Mouse (Mus musculus) forebrain, embryonic 15.5 days (tissue): ENCODE measurements at regions not wholly inside any gene's neighbourhood (a gene's known extent, or its start where the extent isn't known, plus 50 kb on each side); places are given as distances from the start of the nearest gene placed in this dataset.

Experiments used
- ATAC-seq: fragments of 200-750 bp; cut with Nextera tagmentation; replicated peaks from 2 replicates; pipeline ENCODE4 v1.8.0; 2017; ENCODE audit warnings: mild to moderate bottlenecking, moderate TSS enrichment, moderate library complexity
- H3K27ac ChIP-seq: fragments of 300-500 bp; sonication (generic); replicated peaks from 2 replicates; pipeline ENCODE4 v1.5.1; 2015; ENCODE audit warnings: mild to moderate bottlenecking, inconsistent platforms
- H3K27me3 ChIP-seq: fragments of 300-500 bp; sonication (generic); 2 replicates; pipeline ENCODE4 v1.6.1; 2015; ENCODE audit warnings: inconsistent platforms
- H3K36me3 ChIP-seq: fragments of 300-500 bp; sonication (generic); 2 replicates; pipeline ENCODE4 v1.6.1; 2015; ENCODE audit warnings: mild to moderate bottlenecking, inconsistent platforms
- H3K4me1 ChIP-seq: fragments of 300-500 bp; sonication (generic); 2 replicates; pipeline ENCODE4 v1.6.1; 2015; ENCODE audit warnings: inconsistent platforms
- H3K4me2 ChIP-seq: fragments of 300-500 bp; sonication (generic); replicated peaks from 2 replicates; pipeline ENCODE4 v1.6.1; 2015; ENCODE audit warnings: mild to moderate bottlenecking, inconsistent platforms
- H3K4me3 ChIP-seq: fragments of 300-500 bp; sonication (generic); 2 replicates; pipeline ENCODE4 v1.5.1; 2015; ENCODE audit warnings: mild to moderate bottlenecking, inconsistent platforms
- H3K9ac ChIP-seq: fragments of 300-500 bp; sonication (generic); replicated peaks from 2 replicates; pipeline ENCODE4 v1.6.1; 2015; ENCODE audit warnings: mild to moderate bottlenecking, inconsistent platforms
- H3K9me3 ChIP-seq: fragments of 300-500 bp; sonication (generic); 2 replicates; pipeline ENCODE4 v1.6.1; 2016; ENCODE audit warnings: inconsistent platforms
- WGBS: fragments of 180-500 bp; shearing (Covaris S2); methylation state at CpG from one replicate; pipeline ENCODE4 v1.1.7; 2015; ENCODE audit warnings: mixed read lengths; 5-methylcytosine and 5-hydroxymethylcytosine counted together

DNA sequence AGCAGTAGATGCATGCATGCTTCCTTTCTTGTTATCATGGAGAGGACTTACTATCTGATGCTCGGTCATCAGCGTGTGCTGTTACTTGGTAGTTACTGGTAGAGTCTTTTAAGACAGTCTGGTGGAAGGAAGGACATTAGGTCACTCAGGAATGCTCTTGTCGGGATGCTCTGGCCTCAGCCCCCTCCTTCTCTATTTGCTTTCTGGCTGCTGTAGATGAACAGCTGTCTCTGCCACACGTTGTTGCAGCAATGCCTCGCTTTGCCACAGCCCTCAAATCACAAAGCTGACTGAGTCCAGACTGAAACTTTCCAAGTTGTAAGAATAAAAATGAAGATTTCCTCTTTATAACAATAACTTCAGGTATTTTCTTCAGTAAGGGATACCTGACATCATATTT lies 282.1 kb upstream of the Slc30a5 start:
- H3K4me1 ChIP-seq, result no peaks in the 10 kb centered on the region
- no peak for ATAC-seq
- 70% methylated on average over 5 of the region's 5 CpGs for whole genome bisulfite sequencing
- no peaks in the 10 kb centered on the region for H3K9me3 ChIP-seq
- H3K27ac ChIP-seq, result no peak overlapping the region
- H3K4me2 ChIP-seq, result no peak overlapping the region
- no peaks in the 10 kb centered on the region for H3K27me3 ChIP-seq
- H3K4me3 ChIP-seq, result no peak overlapping the region
- H3K36me3 ChIP-seq, result no peaks in the 10 kb centered on the region
- no peak overlapping the region for H3K9ac ChIP-seq

DNA sequence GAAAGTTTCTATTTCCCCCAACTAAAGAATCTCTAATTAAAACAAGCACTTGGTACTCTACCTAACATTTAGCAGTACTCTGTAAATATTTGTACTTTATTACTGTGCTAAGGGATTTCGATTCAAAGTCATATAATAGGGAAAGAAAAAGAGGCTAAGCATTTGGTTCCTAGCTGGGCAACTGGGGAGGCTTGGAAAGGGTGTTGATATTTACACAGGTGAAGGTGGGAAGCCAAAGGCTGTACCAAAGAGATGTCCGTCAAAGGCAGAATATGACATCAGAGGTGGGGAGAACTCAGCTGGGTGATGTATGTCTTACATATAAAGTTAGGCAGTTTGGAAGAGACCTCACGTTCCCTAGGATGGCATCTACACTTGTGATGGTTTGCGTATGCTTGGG lies 278.9 kb upstream of the Slc30a5 start:
- Histone ChIP-seq H3K27me3 (no peaks in the 10 kb centered on the region), H3K9ac (no peak overlapping the region), H3K36me3 (no peaks in the 10 kb centered on the region), H3K4me1 (no peaks in the 10 kb centered on the region), H3K27ac (no peak overlapping the region), H3K4me2 (no peak overlapping the region), H3K9me3 (no peaks in the 10 kb centered on the region), H3K4me3 (no peak overlapping the region)
- 86% methylated on average over 4 of the region's 4 CpGs for WGBS
- ATAC-seq, result no peak

DNA sequence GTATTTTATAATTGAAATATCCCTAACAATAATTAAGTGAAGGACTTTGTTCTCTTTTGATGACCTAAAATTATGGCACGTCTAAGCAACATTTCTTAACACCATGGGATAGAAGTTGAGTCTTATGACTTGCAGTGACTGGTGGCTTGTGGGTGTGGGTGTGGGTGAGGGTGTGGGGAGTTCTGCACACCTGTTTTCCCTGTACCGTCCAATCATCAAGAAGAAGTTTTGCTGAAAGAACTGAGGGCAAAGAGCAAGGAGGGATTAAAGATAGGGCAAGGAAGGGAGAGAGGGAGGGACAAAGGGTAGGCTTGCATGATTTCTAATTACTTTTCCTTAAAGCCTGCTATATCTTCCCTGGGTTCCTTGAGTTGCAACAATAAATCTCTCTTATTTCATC lies 278.5 kb upstream of the Slc30a5 start:
- ATAC-seq, result no peak
- H3K9me3 ChIP-seq, result no peaks in the 10 kb centered on the region
- WGBS, result 79% methylated on average over 2 of the region's 2 CpGs
- H3K27ac ChIP-seq, result no peak overlapping the region
- H3K4me2 ChIP-seq, result no peak overlapping the region
- no peaks in the 10 kb centered on the region for H3K36me3 ChIP-seq
- no peaks in the 10 kb centered on the region for H3K4me1 ChIP-seq
- no peaks in the 10 kb centered on the region for H3K27me3 ChIP-seq
- no peak overlapping the region for H3K9ac ChIP-seq
- H3K4me3 ChIP-seq, result no peak overlapping the region

- Histone ChIP-seq H3K9me3 (no peaks in the 10 kb centered on the region), H3K9ac (no peak overlapping the region), H3K36me3 (no peaks in the 10 kb centered on the region), H3K27ac (no peak overlapping the region), H3K27me3 (no peaks in the 10 kb centered on the region), H3K4me2 (no peak overlapping the region), H3K4me3 (no peak overlapping the region), H3K4me1 (no peaks in the 10 kb centered on the region)
- ATAC-seq, result no peak
- 62% methylated on average over 3 of the region's 3 CpGs for WGBS
Observed at GRCm38 (mm10) chr13:101100621-101101020, 267.4 kb upstream of the Slc30a5 start.

DNA sequence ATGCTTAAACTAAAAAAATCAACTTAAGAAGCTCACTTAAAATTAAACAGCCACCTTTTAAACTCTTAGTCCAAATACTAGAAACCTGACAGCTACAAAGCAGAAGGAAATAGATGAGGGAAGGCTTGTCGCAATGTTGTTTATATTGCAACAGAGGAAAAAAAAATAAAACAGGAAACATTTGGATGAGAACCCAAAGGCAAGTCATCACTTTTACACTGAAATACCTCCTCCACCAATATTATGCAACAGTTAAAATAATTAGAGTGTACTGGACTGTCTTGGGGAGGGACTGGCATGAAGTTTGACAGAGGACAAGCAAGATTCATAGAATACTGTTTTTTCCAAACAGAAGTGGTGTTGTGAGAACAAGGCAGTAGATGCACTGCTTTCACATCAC lies 263.6 kb upstream of the Slc30a5 start:
- Histone ChIP-seq H3K9me3 (no peaks in the 10 kb centered on the region), H3K9ac (no peak overlapping the region), H3K4me2 (no peak overlapping the region), H3K4me3 (no peak overlapping the region), H3K27ac (no peak overlapping the region), H3K36me3 (no peaks in the 10 kb centered on the region), H3K27me3 (no peaks in the 10 kb centered on the region), H3K4me1 (no peaks in the 10 kb centered on the region; the same call in 1 of the 2 replicates)
- ATAC-seq, result no peak
- 94% methylated on average over 1 of the region's 1 CpGs for WGBS

DNA sequence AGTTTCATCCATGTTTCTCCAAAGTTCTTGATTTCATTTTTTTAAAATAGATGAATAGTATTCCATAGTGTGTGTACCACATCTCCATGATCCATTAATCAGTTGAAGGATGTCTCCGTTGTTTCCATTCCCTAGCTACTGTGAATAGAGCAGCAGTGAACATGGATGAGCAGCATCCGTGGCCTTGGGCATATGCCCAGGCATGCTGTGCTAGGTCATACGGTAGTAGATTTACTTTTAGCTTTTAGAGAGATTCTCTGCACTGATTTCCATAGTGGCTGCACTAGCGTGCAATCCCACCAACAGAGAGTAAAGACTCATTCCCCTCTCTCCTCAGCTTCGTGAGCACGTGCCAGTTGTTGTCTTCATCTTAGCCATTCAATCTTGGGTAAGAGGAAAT lies 263.0 kb upstream of the Slc30a5 start:
- Histone ChIP-seq H3K27me3 (no peaks in the 10 kb centered on the region), H3K4me2 (no peak overlapping the region), H3K9ac (no peak overlapping the region), H3K27ac (no peak overlapping the region), H3K9me3 (no peaks in the 10 kb centered on the region), H3K4me1 (no peaks in the 10 kb centered on the region; the same call in 1 of the 2 replicates), H3K4me3 (no peak overlapping the region), H3K36me3 (no peaks in the 10 kb centered on the region)
- WGBS, result 79% methylated on average over 6 of the region's 6 CpGs
- no peak for ATAC-seq

GRCm38 (mm10) chr13:101095057-101095831 lies 262.0 kb upstream of the Slc30a5 start:
- H3K4me3 ChIP-seq, result no peak overlapping the region
- no peak overlapping the region for H3K9ac ChIP-seq
- H3K4me1 ChIP-seq, result no peaks in the 10 kb centered on the region; the same call in 1 of the 2 replicates
- 0 out of 2 replicates have a peak, but pooled peaks have one; percentile 36 for ATAC-seq
- H3K9me3 ChIP-seq, result no peaks in the 10 kb centered on the region
- no peak overlapping the region for H3K4me2 ChIP-seq
- WGBS, result 90% methylated on average over 6 of the region's 6 CpGs
- H3K27me3 ChIP-seq, result no peaks in the 10 kb centered on the region
- no peaks in the 10 kb centered on the region for H3K36me3 ChIP-seq
- no peak overlapping the region for H3K27ac ChIP-seq

DNA sequence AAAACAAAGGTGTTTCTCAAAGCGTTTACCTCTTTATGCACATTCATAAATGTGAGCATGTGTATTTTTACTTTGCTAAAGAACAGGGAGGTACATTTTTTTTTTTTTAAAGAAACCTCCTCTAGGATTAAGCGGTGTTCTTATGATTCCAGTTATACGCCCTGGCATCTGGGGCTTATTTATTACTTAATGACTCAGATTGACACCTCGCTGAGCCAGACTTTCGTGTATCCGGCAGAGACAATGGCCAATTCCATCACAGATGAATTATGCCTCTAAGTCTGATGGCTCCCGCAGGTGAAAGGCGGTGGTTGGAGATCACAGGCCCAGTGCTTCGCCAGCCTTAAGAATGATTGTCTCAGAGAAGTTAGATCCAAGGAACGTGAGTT lies 259.5 kb upstream of the Slc30a5 start:
- H3K36me3 ChIP-seq, result no peaks in the 10 kb centered on the region
- H3K27me3 ChIP-seq, result no peaks in the 10 kb centered on the region
- H3K27ac ChIP-seq, result no peak overlapping the region
- WGBS, result 65% methylated on average over 10 of the region's 10 CpGs
- peak overlapping the region; percentile 7 for H3K4me2 ChIP-seq
- H3K9ac ChIP-seq, result no peak overlapping the region
- no peak overlapping the region for H3K4me3 ChIP-seq
- H3K9me3 ChIP-seq, result no peaks in the 10 kb centered on the region
- H3K4me1 ChIP-seq, result no peaks in the 10 kb centered on the region; the same call in 1 of the 2 replicates
- no peak for ATAC-seq

GRCm38 (mm10) chr13:101092033-101092742 lies 259.0 kb upstream of the Slc30a5 start:
- peak overlapping the region; percentile 7 for H3K4me2 ChIP-seq
- peak; percentile 92 for ATAC-seq

DNA sequence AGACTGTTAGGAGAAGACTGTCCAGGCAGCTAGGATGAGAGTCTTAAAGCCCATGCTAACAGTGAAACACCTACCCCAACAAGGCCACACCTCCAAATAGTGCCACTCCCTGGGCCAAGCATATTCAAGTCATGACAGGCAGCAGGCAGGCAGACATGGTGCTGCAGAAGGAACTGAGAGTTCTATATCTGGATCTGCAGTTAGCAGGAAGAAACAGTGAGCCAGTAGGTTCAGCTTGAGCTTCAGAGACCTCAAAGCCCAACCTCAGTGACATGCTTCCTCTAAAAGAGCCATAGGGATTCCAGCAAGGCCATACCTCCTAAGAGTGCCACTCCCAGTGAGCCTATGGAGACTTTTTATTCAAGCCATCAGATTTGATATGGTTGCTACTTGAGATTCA lies 252.0 kb upstream of the Slc30a5 start:
- no peaks in the 10 kb centered on the region for H3K27me3 ChIP-seq
- H3K36me3 ChIP-seq, result no peaks in the 10 kb centered on the region
- H3K4me3 ChIP-seq, result no peak overlapping the region
- no peak for ATAC-seq
- H3K27ac ChIP-seq, result no peak overlapping the region
- H3K9ac ChIP-seq, result no peak overlapping the region
- no peak overlapping the region for H3K4me2 ChIP-seq
- no peaks in the 10 kb centered on the region for H3K4me1 ChIP-seq
- H3K9me3 ChIP-seq, result no peaks in the 10 kb centered on the region

More at GRCm38 (mm10) chr13:101092033-101092742, 259.0 kb upstream of the Slc30a5 start:
- Histone ChIP-seq H3K27ac (no peak overlapping the region), H3K27me3 (no peaks in the 10 kb centered on the region), H3K4me3 (no peak overlapping the region), H3K9me3 (no peaks in the 10 kb centered on the region), H3K9ac (no peak overlapping the region), H3K36me3 (no peaks in the 10 kb centered on the region), H3K4me1 (no peaks in the 10 kb centered on the region; the same call in 1 of the 2 replicates)
- WGBS, result 42% methylated on average over 18 of the region's 18 CpGs

DNA sequence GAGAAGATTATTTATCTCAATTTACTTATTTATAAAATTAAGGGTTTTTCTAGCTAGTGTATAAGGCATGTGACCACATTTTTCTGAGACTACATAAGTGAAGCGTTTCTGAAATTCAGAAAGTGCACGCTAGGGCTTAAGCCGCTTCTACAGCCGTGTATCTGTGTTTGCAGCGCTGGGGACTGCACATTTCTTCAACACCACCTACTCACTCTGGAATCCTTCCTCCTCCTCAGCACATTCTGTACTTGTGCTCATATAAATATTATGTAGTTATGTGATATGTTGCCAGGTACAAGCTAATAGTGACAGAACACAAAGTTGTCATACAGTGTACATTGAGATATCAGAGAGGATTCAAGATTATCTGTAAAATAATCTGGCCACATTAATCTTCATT lies 251.0 kb upstream of the Slc30a5 start:
- Histone ChIP-seq H3K36me3 (no peaks in the 10 kb centered on the region), H3K4me1 (no peaks in the 10 kb centered on the region), H3K27ac (no peak overlapping the region), H3K9ac (no peak overlapping the region), H3K9me3 (no peaks in the 10 kb centered on the region), H3K4me2 (no peak overlapping the region), H3K4me3 (no peak overlapping the region), H3K27me3 (no peaks in the 10 kb centered on the region)
- 95% methylated on average over 5 of the region's 5 CpGs for WGBS
- no peak for ATAC-seq

GRCm38 (mm10) chr13:101083416-101083815 lies 250.2 kb upstream of the Slc30a5 start:
- 83% methylated on average over 1 of the region's 1 CpGs for WGBS
- ATAC-seq, result no peak

More at GRCm38 (mm10) chr13:101083416-101083815, 250.2 kb upstream of the Slc30a5 start:
- H3K27ac ChIP-seq, result no peak overlapping the region
- H3K4me2 ChIP-seq, result no peak overlapping the region
- no peak overlapping the region for H3K4me3 ChIP-seq
- H3K9me3 ChIP-seq, result no peaks in the 10 kb centered on the region
- no peaks in the 10 kb centered on the region for H3K27me3 ChIP-seq
- no peaks in the 10 kb centered on the region for H3K36me3 ChIP-seq
- no peaks in the 10 kb centered on the region for H3K4me1 ChIP-seq
- no peak overlapping the region for H3K9ac ChIP-seq
